Mouse (Mus musculus): Measurements from ENCODE around the gene Catsper2. TPM values are rescaled to one million over a fixed set of nuclear protein-coding genes. Genes with fewer than 3 reads are reported as not detected.
"Not testable (repeated sequence)": the region's sequence is repeated elsewhere in the genome, so short reads cannot be mapped to it uniquely, and the experiment has no call there.

The Catsper2 gene
- total RNA-seq, 2 experiments from 2014 or later, result 2.2 to 2.6 TPM

DNA sequence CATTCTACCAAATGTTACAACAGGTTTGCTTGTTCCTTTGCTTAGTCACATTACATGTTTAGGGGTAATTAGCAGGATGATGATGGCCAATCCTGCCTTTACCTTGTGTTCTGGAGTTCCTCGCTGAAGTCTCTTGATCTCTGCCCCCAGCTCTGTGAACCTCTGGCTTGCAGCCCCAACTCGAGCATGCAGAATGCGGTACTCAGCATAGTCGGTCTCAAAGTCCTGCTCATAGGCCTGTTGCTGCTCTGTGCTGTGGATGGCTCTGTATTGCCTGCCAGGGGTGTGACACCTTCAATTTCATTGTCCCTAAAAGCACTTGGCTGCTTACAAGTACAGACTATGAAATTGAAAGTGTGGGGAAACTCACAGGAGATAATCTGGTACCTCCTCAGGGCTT, 26.2 kb upstream of the Catsper2 start:
- no peak for DNase-seq (ENCODE audit: low spot score in 2 of 2)

DNA sequence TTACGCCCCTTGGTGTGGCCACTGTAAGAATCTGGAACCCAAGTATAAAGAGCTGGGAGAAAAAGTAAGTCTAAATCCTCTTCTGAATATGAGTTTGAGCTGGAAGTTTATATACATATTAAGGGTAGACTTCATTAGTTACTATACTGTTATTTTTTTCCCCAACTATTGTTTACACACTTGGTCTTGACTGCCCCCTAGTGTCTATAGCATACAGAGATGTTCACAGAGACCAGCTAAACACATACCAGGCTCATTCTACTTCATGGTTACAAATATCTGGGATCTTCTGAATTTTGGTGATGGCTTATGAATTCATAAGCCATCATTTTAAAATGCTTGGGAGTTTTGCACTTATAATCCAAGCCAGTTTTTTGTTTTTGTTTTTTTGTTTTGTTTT, 21.3 kb upstream of the Catsper2 start:
- no peak for DNase-seq (ENCODE audit: low spot score in 2 of 2)

- DNase-seq (ENCODE audit: low spot score in 2 of 2), result no peak
These were observed 12.3 kb upstream of the Catsper2 start for GRCm38 (mm10) chr2:121425890-121426289.

DNA sequence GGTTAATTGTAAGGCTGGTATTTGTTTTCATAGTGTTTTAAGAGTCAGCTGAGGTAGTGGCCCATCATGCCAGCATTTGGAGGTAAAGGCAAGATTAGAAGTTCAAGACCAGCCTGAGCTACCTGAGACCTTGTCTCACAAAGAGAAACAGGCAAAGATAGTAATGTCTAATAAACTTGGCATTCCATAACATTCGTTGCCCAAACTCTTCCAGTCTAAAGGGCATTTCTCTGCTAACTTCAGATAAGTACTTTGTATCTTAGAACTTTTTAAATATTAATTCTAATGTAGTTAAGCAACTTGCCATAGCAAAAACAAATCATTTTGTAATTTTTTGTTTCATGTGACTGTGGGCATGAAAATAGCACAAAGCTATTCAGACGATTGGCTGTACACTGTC, 9.6 kb upstream of the Catsper2 start:
- DNase-seq (ENCODE audit: low spot score in 2 of 2), result no peak

- DNase-seq (ENCODE audit: low spot score in 2 of 2), result no peak
These were observed 4.9 kb upstream of the Catsper2 start for GRCm38 (mm10) chr2:121418476-121418875.

GRCm38 (mm10) chr2:121416356-121416755, 2.8 kb upstream of the Catsper2 start:
- DNase-seq (ENCODE audit: low spot score in 2 of 2), result no peak

DNA sequence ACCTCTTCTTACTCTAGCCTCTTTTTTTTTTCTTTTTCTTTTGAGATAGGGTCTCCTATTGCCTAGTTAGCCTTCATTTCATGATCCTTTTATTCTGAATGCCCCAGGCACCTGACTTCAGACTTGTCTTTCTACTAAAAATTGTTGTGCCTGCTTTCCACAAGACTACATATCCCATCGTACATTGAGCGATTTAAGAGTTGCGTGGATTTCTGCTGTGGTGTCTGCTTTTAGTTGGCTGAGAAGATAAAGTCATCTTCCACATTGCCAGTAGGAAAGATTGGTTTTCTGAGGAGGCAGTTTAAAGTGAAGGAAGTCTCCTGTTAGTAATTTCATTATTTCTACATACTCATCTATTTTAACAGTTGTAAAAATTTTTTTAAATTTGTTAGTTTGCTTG, 2.0 kb upstream of the Catsper2 start:
- no peak for DNase-seq (ENCODE audit: low spot score in 2 of 2)

DNA sequence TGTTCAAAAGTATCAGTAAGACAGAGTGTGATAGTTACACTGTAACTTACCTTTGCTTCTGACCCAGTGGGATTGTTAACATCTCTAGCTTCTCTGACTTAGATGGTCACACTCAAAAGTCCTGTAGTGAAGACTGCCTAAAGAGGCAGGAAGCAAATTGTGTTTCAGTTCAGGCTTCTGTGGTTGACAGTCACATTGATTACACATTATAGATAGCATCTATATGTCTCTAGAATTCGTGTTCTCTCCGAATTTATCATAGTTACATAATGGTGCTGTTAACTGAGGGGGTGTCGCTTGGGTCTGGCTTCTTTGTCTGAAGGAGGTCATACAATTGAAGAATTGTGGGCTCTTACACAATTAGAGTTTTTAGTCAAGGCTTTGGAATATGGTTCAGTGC, 1.5 kb upstream of the Catsper2 start:
- no peak for DNase-seq (ENCODE audit: low spot score in 2 of 2)

- DNase-seq (ENCODE audit: low spot score in 2 of 2), result no peak
These were observed 620 bp upstream of the Catsper2 start for GRCm38 (mm10) chr2:121414139-121414685.

DNA sequence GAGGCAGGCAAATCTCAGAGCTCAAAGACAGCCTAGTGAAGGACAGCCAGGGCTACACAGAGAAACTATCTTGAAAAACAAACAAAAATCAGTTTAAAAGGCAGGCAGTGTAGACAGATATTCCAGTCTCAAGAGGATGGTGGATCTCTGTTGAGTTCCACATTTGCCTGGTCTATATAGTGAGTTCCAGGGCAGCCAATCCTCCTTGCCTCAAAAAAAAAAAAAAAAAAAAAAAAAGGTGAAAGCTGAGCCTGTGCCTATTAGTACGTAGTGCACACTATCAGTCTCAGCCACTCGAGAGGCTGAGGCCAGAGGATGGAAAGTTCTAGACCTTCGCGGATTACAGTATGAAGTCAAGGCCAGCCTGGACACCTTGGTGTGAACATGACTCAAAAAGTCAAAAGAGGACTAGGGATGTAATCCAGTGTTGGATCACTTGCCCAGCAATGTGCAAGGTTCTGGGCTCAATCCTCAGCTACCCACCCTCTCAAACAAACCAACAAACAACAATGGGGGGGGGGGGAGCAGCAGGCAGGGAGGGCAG, 677 bp downstream of the Catsper2 start:
- DNase-seq (ENCODE audit: low spot score in 2 of 2), result peak in 1 of 2 experiments; percentile 49

- peak; percentile 36 to 48 for DNase-seq (ENCODE audit: low spot score in 2 of 2)
These were observed 5.4 kb downstream of the Catsper2 start for GRCm38 (mm10) chr2:121408160-121408559.

- DNase-seq (ENCODE audit: low spot score in 2 of 2), result no peak
These were observed 10.3 kb downstream of the Catsper2 start for GRCm38 (mm10) chr2:121403296-121403695.

- peak; percentile 81 for DNase-seq (ENCODE audit: low spot score in 2 of 2)
These were observed 17.0 kb downstream of the Catsper2 start for GRCm38 (mm10) chr2:121396624-121397023.

DNA sequence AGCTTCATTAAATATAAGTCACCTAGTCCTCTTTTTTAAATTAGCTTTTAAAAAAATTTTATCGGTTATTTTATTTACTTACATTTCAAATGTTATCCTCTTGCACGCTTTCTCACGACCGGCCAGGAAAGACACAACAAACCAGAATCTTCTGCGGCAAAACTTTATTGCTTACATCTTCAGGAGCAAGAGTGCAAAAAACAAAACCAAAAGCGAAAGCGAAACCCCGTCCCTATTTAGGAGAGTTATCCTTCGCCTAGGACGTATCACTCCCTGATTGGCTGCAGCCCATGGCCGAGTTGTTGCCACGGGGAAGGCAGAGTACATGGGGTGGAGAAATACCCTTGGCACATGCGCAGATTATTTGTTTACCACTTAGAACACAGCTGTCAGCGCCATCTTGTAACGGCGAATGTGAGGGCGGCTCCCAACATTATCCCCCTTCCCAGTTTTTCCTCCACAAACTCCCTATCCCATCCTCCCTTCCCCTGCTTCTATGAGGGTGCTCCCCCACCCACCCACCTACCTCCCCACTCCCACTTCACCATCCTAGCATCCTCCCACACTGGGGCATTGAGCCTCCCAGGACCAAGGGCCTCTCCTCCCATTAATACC, 26.5 kb downstream of the Catsper2 start, which contains the start of gene Strc:
TSS of gene Strc (minus strand) at position 208 of the 615 bp plus-strand sequence.
- not testable (repeated sequence) for DNase-seq (ENCODE audit: low spot score in 2 of 2)

DNA sequence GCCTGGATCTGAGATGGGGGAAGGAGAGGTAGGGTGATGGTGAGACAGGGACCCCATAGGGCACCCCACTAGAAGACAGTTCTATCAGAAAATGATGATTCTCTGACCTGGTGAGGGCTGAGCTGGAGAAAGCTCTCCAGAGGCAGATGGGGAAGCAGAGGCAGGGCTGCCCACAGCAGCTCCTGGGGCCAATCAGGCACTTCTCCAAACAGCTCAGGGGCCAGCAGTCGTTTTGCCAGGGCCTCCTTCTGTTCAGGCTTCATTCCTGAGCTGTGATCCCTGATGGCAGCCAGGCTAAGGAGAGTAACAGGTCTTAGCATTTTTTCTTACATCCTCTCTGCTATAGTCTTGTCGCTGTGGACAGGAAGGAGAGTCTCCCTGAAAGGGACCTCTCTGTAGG, 38.8 kb downstream of the Catsper2 start:
- no peak for DNase-seq (ENCODE audit: low spot score in 2 of 2)

DNA sequence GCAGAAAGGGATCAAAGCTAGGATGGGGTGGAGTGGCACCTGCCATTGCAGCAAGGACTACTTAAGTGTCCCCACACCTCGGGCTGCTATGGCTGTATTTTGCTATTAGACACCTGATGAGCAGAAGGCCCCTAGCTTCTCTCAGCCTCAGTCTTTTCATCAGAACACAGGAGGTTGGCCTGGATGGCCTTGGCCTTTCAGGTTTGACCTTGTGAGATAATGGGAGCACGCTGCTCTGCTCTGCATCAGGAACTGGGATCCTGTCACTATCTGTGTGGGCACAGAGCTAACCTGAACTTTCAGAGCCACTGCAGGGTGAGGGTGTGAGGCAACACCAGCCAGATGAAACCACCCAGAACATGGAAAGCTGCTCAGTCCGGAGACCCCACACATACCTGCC, 41.3 kb downstream of the Catsper2 start:
- DNase-seq (ENCODE audit: low spot score in 2 of 2), result peak; percentile 5 to 26

- no peak for DNase-seq (ENCODE audit: low spot score in 2 of 2)
These were observed 42.7 kb downstream of the Catsper2 start for GRCm38 (mm10) chr2:121370921-121371320.

- no peak for DNase-seq (ENCODE audit: low spot score in 2 of 2)
These were observed 44.8 kb downstream of the Catsper2 start for GRCm38 (mm10) chr2:121368831-121369230.

GRCm38 (mm10) chr2:121363656-121364055, 49.9 kb downstream of the Catsper2 start:
- no peak for DNase-seq (ENCODE audit: low spot score in 2 of 2)

- no peak for DNase-seq (ENCODE audit: low spot score in 2 of 2)
These were observed 54.1 kb downstream of the Catsper2 start for GRCm38 (mm10) chr2:121359461-121359860.

GRCm38 (mm10) chr2:121358381-121358780, 55.2 kb downstream of the Catsper2 start:
- DNase-seq (ENCODE audit: low spot score in 2 of 2), result peak; percentile 31 to 33

DNA sequence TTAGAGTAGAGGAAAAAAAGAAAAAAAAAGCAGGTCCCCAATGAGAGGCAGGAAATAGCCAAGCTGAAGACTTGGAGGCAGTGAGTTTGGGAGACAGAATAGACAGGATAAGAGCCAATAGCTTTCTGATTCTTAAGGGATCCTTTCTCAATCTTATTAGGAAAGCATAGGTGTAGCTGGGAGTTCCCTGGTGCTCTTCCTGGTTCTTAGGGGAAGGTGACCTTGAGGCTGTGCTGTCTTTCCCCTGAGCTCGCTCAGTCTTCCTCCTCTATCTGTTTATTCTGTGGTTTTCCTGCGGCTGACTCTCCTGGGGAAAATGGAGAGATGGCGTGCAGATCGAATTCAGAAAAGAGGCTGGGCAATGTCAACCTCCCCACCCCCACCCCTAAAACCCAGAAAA, 55.6 kb downstream of the Catsper2 start:
- no peak for DNase-seq (ENCODE audit: low spot score in 2 of 2)

- DNase-seq (ENCODE audit: low spot score in 2 of 2), result no peak
These were observed 56.1 kb downstream of the Catsper2 start, which contains the start of gene Ckmt1 for GRCm38 (mm10) chr2:121357494-121357893. TSS of gene Ckmt1 (plus strand) at chr2:121357714.

Data from adrenal gland, adult 18-20 months (tissue).